Mouse (Mus musculus): Measurements from ENCODE around the gene Mrpl37.

DNA sequence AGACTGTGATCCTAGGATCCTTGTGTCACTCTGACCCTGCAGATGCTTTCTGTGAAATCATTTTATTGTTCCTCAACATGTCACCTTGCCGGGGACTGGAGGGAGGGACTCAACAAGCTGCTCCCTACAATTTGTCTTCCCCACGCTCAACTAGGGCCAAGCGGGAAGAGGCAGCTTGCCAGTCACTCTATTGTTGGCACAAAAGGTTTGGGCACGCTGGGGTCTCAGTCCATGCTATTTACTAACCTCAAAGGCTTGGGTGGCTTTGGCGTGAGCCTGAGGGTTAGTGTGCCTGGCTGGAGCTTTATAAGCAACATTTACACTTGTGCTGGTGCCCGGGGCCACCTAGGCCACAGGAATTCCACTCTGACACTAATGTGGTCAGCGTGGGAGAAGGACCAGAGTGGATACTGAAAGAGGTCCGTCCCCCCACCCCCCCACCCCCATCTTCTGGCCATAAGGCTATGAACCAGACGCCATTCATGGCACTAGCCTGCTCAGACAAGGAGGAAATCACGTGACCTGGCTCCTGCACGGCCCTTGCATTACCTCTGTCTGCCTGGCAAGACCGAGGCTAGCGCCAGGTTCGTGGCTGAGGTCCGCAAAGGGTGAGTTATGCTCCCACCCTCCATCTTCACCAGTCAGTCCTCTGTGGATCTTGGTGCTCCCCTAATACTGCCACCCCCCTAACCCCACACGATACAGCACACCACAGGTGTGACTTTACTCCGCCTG is 32.3 kb upstream of the Mrpl37 start:
- no peak for TF ChIP-seq CTCF (IDR thresholded peaks at IDR 0.05; ENCODE audit: borderline replicate concordance, insufficient read depth, low read length)
- TF ChIP-seq POLR2A (IDR thresholded peaks at IDR 0.05; ENCODE audit: low read depth, low read length) = no peak
